Mouse (Mus musculus) thymus, adult 2 months (tissue): Measurements from ENCODE around the gene Borcs6. TPM values are rescaled to one million over a fixed set of nuclear protein-coding genes. Genes with fewer than 3 reads are reported as not detected.

Source experiments
- DNase-seq: peaks from one replicate; pipeline ENCODE4 v3.0.0; 2021
- H3K27ac ChIP-seq: fragments of 200-500 bp; 2 replicates; pipeline ENCODE4 v1.5.1; 2012; ENCODE audit warnings: low read length, control low read depth; ENCODE audit not compliant: control insufficient read depth, insufficient read depth
- H3K27me3 ChIP-seq: fragments of 200-500 bp; 2 replicates; pipeline ENCODE4 v1.6.1; 2012; ENCODE audit warnings: mild to moderate bottlenecking, low read length, moderate library complexity, mixed read lengths; ENCODE audit not compliant: control insufficient read depth, insufficient read depth
- H3K36me3 ChIP-seq: fragments of 200-500 bp; 2 replicates; pipeline ENCODE4 v1.6.1; 2012; ENCODE audit warnings: mild to moderate bottlenecking, low read length, moderate library complexity; ENCODE audit not compliant: control insufficient read depth, insufficient read depth
- H3K4me1 ChIP-seq: fragments of 200-500 bp; replicated peaks from 2 replicates; pipeline ENCODE4 v1.6.1; 2012; ENCODE audit warnings: low read length; ENCODE audit not compliant: control insufficient read depth, insufficient read depth
- H3K4me3 ChIP-seq: fragments of 200-500 bp; 2 replicates; pipeline ENCODE4 v1.5.1; 2012; ENCODE audit warnings: mild to moderate bottlenecking, low read length, control low read depth, moderate library complexity; ENCODE audit not compliant: control insufficient read depth, insufficient read depth
- CTCF ChIP-seq: fragments of 200-500 bp; IDR thresholded peaks from 2 replicates; pipeline ENCODE4 v1.5.1; 2012; ENCODE audit warnings: mild to moderate bottlenecking, control low read depth, low read length, moderate library complexity, borderline replicate concordance; ENCODE audit not compliant: control insufficient read depth, poor library complexity, insufficient read depth; ENCODE audit errors: extremely low read depth
- POLR2A ChIP-seq: fragments of 200-500 bp; IDR thresholded peaks from 2 replicates; pipeline ENCODE4 v1.6.1; 2012; ENCODE audit warnings: mild to moderate bottlenecking, low read length, control low read depth, moderate library complexity; ENCODE audit not compliant: control insufficient read depth, poor library complexity, insufficient read depth; ENCODE audit errors: extremely low read depth
- WGBS: fragments of 180-500 bp; shearing (Covaris S2); methylation state at CpG from one replicate; pipeline ENCODE4 v1.1.7; 2018; 5-methylcytosine and 5-hydroxymethylcytosine counted together
- polyA plus RNA-seq: library from polyadenylated mRNA; depleted of rRNA; stranded (reverse); fragments of >200 nt; gene quantifications from 2 replicates; pipeline ENCODE4 v1.2.3, GENCODE M21; 2012

Borcs6 gene
- polyA plus RNA-seq, 1 experiment, result 18.0 TPM

DNA sequence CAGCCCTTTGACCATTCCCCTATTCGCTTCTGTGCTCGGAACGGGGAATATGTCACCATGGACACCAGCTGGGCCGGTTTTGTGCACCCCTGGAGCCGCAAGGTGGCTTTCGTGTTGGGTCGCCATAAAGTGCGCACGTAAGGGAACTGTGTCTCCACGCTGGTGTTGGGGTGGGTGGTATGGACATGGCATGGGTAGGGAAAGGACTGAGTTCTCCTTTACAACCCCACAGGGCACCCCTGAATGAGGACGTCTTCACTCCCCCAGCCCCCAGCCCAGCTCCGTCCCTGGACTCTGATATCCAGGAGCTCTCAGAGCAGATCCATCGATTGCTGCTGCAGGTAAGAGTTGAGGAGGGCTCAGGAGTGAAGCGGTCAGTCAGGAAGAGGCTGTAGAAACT lies 43.6 kb downstream of the Borcs6 start:
- no peak for DNase-seq
- WGBS, result 98% methylated on average over 14 of the region's 14 CpGs
- H3K27me3 ChIP-seq, result no peaks in the 10 kb centered on the region

DNA sequence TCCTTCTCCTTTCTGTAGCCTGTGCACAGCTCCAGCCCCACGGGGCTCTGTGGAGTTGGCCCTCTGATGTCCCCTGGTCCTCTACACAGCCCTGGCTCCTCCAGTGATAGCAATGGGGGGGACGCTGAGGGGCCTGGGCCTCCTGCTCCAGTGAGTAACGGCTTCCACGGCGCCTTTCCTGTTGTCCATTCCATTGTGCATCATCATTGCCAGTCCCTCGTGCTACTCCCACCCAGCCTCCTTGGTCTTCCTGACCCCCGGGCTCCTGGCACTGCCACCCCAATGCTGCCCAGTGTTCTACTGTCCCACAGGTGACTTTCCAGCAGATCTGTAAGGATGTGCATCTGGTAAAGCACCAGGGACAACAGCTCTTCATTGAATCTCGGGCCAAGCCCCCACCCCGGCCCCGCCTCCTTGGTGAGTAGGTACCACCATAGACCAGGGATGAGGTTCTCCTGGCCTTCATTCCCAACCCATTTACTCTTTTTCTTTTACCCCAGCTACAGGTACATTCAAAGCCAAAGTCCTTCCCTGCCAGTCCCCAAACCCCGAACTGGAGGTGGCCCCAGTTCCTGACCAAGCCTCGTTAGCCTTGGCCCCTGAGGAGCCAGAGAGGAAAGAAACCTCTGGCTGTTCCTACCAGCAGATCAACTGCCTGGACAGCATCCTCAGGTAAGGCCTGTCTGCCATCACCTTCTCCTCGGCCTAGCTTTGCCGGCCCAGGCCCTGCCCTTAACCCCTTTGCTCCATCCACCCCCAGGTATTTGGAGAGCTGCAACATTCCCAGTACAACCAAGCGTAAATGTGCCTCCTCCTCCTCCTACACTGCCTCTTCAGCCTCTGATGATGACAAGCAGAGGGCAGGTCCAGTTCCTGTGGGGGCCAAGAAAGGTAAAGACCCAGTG lies 44.3 kb downstream of the Borcs6 start:
- Histone ChIP-seq H3K27ac (no peak overlapping the region), H3K36me3 (peaks cover 57% of the 10 kb centered on the region), H3K4me1 (peaks cover 18% of the 10 kb centered on the region), H3K4me3 (no peak overlapping the region), H3K27me3 (no peaks in the 10 kb centered on the region)
- no peak for DNase-seq
- WGBS, result 98% methylated on average over 15 of the region's 15 CpGs
- no peak for TF ChIP-seq CTCF
- TF ChIP-seq POLR2A, result no peak

More for the DNA sequence above, 43.6 kb downstream of the Borcs6 start:
- no peak overlapping the region for H3K27ac ChIP-seq
- peaks cover 25% of the 10 kb centered on the region for H3K4me1 ChIP-seq
- no peak for TF ChIP-seq CTCF
- H3K36me3 ChIP-seq, result peaks cover 54% of the 10 kb centered on the region
- H3K4me3 ChIP-seq, result no peak overlapping the region

DNA sequence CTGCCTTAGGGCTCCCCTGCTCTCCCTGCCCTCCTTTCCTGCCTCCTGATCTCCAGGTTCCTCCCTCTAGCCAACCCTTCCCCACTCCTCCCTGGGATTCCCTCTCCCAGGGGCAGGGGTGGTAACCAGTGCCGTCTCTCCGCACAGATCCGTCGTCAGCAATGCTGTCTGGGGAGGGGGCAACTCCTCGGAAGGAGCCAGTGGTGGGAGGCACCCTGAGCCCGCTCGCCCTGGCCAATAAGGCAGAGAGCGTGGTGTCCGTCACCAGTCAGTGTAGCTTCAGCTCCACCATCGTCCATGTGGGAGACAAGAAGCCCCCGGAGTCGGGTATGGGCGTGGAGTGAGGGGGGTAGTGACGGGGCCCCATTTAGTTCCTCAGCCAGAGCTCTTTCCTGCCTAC lies 45.0 kb downstream of the Borcs6 start:
- Histone ChIP-seq H3K36me3 (peaks cover 57% of the 10 kb centered on the region), H3K27ac (no peak overlapping the region), H3K4me3 (no peak overlapping the region), H3K27me3 (no peaks in the 10 kb centered on the region), H3K4me1 (peaks cover 11% of the 10 kb centered on the region)
- WGBS, result 92% methylated on average over 14 of the region's 14 CpGs
- TF ChIP-seq CTCF (no peak), POLR2A (no peak)
- no peak for DNase-seq

DNA sequence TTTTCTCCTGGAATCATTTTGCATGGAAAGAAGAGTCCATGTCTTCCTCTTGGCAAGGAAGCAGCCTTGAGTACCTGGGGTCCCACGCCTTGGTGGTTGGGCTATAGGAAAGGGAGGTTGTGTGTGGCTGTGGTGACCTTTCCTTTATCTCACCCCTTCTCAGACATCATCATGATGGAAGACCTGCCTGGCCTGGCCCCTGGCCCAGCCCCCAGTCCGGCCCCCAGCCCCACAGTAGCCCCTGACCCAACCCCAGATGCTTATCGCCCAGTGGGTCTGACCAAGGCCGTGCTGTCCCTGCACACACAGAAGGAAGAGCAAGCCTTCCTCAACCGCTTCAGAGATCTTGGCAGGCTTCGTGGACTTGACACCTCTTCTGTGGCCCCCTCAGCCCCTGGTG lies 45.7 kb downstream of the Borcs6 start:
- Histone ChIP-seq H3K27me3 (no peaks in the 10 kb centered on the region), H3K4me3 (no peak overlapping the region), H3K27ac (no peak overlapping the region), H3K36me3 (peaks cover 57% of the 10 kb centered on the region), H3K4me1 (peaks cover 7% of the 10 kb centered on the region)
- no peak for DNase-seq
- 96% methylated on average over 6 of the region's 6 CpGs for WGBS
- TF ChIP-seq POLR2A (no peak), CTCF (no peak)

DNA sequence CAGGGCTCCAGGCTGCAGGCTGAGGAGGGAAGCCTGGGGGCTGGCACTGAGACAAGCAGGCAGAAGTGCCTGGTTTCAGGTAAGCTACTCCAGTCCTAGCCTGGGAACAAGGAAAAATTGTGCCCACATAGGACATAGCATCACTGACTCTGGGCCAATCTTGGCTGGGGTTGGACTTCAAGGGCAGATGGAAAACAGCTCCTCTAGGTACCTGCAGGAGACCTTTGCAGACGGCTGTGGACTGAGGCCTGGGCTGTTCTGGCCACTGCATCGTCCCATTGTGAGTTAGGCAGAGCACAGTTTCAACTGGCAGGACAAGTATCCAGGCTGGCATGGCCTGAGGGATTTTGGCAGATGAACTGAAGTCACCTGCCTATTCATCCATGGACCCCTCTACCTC lies 46.3 kb downstream of the Borcs6 start:
- 97% methylated on average over 2 of the region's 2 CpGs for WGBS
- peaks cover 1% of the 10 kb centered on the region; the same call in 1 of the 2 replicates for H3K4me1 ChIP-seq
- no peak for DNase-seq
- TF ChIP-seq CTCF, result no peak
- TF ChIP-seq POLR2A, result no peak
- H3K36me3 ChIP-seq, result peaks cover 57% of the 10 kb centered on the region
- H3K27me3 ChIP-seq, result no peaks in the 10 kb centered on the region
- H3K27ac ChIP-seq, result no peak overlapping the region
- H3K4me3 ChIP-seq, result no peak overlapping the region

DNA sequence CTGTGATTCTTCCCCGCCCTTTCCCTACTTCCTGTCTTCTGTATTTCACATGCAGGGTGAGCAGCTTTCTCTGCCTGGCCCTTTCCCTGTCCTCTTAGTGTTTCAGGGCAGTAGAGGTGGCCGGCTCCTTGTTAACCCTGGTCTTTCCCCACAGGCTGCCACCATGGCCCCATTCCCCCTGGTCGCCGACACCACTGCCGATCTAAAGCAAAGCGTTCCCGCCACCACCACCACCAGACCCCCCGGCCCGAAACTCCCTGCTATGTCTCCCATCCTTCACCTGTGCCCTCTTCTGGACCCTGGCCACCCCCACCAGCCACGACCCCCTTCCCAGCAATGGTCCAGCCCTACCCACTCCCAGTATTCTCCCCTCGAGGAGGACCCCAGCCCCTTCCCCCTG lies 46.8 kb downstream of the Borcs6 start:
- 96% methylated on average over 11 of the region's 11 CpGs for WGBS
- no peak for DNase-seq
- H3K27ac ChIP-seq, result no peak overlapping the region
- H3K36me3 ChIP-seq, result peaks cover 56% of the 10 kb centered on the region
- no peak overlapping the region for H3K4me3 ChIP-seq
- no peaks in the 10 kb centered on the region for H3K4me1 ChIP-seq
- no peak for TF ChIP-seq CTCF
- no peak for TF ChIP-seq POLR2A
- no peaks in the 10 kb centered on the region for H3K27me3 ChIP-seq
